Mouse (Mus musculus) lung, adult 2 months (tissue): Measurements from ENCODE around the gene Gm44596. TPM values are rescaled to one million over a fixed set of nuclear protein-coding genes. Genes with fewer than 3 reads are reported as not detected.

ENCODE experiments used
- DNase-seq: peaks from one replicate; pipeline ENCODE4 v3.0.0; 2022
- H3K4me1 ChIP-seq: fragments of 200-500 bp; 2 replicates; pipeline ENCODE4 v1.6.1; 2011; ENCODE audit warnings: low read length; ENCODE audit not compliant: control insufficient read depth, insufficient read depth
- H3K4me3 ChIP-seq: fragments of 200-500 bp; replicated peaks from 2 replicates; pipeline ENCODE3; 2011; ENCODE audit warnings: low read depth, mild to moderate bottlenecking, control low read depth, low read length; ENCODE audit errors: extremely low read depth
- CTCF ChIP-seq: fragments of 200-500 bp; IDR thresholded peaks from 2 replicates; pipeline ENCODE4 v1.5.1; 2011; ENCODE audit warnings: mild to moderate bottlenecking, low read length, control low read depth; ENCODE audit not compliant: insufficient read depth
- POLR2A ChIP-seq: fragments of 200-500 bp; IDR thresholded peaks from 2 replicates; pipeline ENCODE4 v1.6.1; 2011; ENCODE audit warnings: low read depth, mild to moderate bottlenecking, control low read depth, low read length, borderline replicate concordance; ENCODE audit errors: extremely low read depth
- WGBS: fragments of 180-500 bp; shearing (Covaris S2); methylation state at CpG from one replicate; pipeline ENCODE4 v1.1.7; 2018; 5-methylcytosine and 5-hydroxymethylcytosine counted together
- polyA plus RNA-seq: library from polyadenylated mRNA; depleted of rRNA; stranded (reverse); fragments of >200 nt; gene quantifications from 2 replicates; pipeline ENCODE4 v1.2.3, GENCODE M21; 2012

The Gm44596 gene
- polyA plus RNA-seq, 1 experiment: not detected

GRCm38 (mm10) chr6:128399421-128400185 lies 24.3 kb downstream of the Gm44596 start:
- Histone ChIP-seq H3K4me3 (no peak overlapping the region), H3K4me1 (no peaks in the 10 kb centered on the region)
- DNase-seq: no peak
- WGBS: 29% methylated on average over 21 of the region's 21 CpGs
- TF ChIP-seq POLR2A (no peak), CTCF (no peak)

- H3K4me1 ChIP-seq: no peaks in the 10 kb centered on the region
- no peak overlapping the region for H3K4me3 ChIP-seq
- TF ChIP-seq CTCF (no peak), POLR2A (no peak)
- no peak for DNase-seq
- WGBS: 57% methylated on average over 5 of the region's 5 CpGs
Observed at GRCm38 (mm10) chr6:128404708-128405107, 29.4 kb downstream of the Gm44596 start.

GRCm38 (mm10) chr6:128408544-128409125 lies 33.3 kb downstream of the Gm44596 start:
- TF ChIP-seq CTCF (no peak), POLR2A (no peak)
- DNase-seq: no peak
- Histone ChIP-seq H3K4me3 (no peak overlapping the region), H3K4me1 (no peaks in the 10 kb centered on the region)
- 87% methylated on average over 7 of the region's 7 CpGs for WGBS

- WGBS: 95% methylated on average over 13 of the region's 13 CpGs
- TF ChIP-seq POLR2A (no peak), CTCF (no peak)
- H3K4me1 ChIP-seq: no peaks in the 10 kb centered on the region
- H3K4me3 ChIP-seq: no peak overlapping the region
- DNase-seq: no peak
Observed at GRCm38 (mm10) chr6:128410305-128410704, 35.0 kb downstream of the Gm44596 start.

- TF ChIP-seq CTCF: peak; percentile 66
- no peak for TF ChIP-seq POLR2A
- no peaks in the 10 kb centered on the region for H3K4me1 ChIP-seq
- peak; percentile 79 for DNase-seq
- no peak overlapping the region for H3K4me3 ChIP-seq
- 27% methylated on average over 3 of the region's 3 CpGs for WGBS
Observed at GRCm38 (mm10) chr6:128411115-128411514, 35.8 kb downstream of the Gm44596 start.

GRCm38 (mm10) chr6:128416169-128416568 lies 40.9 kb downstream of the Gm44596 start:
- WGBS: 86% methylated on average over 5 of the region's 5 CpGs
- no peak for DNase-seq
- H3K4me1 ChIP-seq: no peaks in the 10 kb centered on the region
- no peak for TF ChIP-seq POLR2A
- no peak for TF ChIP-seq CTCF
- no peak overlapping the region for H3K4me3 ChIP-seq

GRCm38 (mm10) chr6:128418076-128418475 lies 42.8 kb downstream of the Gm44596 start:
- Histone ChIP-seq H3K4me1 (no peaks in the 10 kb centered on the region), H3K4me3 (no peak overlapping the region)
- no peak for TF ChIP-seq CTCF
- TF ChIP-seq POLR2A: no peak
- no peak for DNase-seq
- WGBS: 94% methylated on average over 1 of the region's 1 CpGs

GRCm38 (mm10) chr6:128421036-128421435 lies 45.7 kb downstream of the Gm44596 start:
- 76% methylated on average over 2 of the region's 2 CpGs for WGBS
- no peak overlapping the region for H3K4me3 ChIP-seq
- DNase-seq: no peak
- no peaks in the 10 kb centered on the region; the same call in 1 of the 2 replicates for H3K4me1 ChIP-seq
- TF ChIP-seq POLR2A (no peak), CTCF (no peak)

- no peak for DNase-seq
- WGBS: 85% methylated on average over 3 of the region's 3 CpGs
- TF ChIP-seq POLR2A: no peak
- Histone ChIP-seq H3K4me3 (no peak overlapping the region), H3K4me1 (no peaks in the 10 kb centered on the region; the same call in 1 of the 2 replicates)
Observed at GRCm38 (mm10) chr6:128421480-128421879, 46.2 kb downstream of the Gm44596 start.
